Mouse (Mus musculus): ENCODE results near the gene Nsdhl.

Gene Nsdhl

DNA sequence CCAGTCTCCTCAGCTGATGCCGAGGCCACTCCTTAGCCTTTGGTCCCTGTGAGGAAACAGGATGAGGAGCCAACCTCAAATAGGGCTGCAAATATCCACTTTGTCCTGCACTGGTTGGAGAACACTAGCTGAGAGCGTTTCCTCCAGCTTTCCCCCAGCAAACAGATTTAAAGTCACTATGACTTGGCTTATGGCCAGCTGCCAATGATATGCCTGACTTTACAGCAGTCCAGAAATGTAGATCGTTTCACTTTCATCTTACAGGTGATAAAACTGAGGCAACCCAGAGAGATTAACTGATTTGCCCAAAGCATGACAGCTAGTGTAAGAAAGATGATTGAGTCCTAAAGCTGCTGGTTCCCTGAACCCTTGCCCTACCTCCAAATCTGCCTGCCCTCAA lies 77.2 kb downstream of the Nsdhl start:
- no peak for DNase-seq (ENCODE audit: low read depth, low spot score)

DNA sequence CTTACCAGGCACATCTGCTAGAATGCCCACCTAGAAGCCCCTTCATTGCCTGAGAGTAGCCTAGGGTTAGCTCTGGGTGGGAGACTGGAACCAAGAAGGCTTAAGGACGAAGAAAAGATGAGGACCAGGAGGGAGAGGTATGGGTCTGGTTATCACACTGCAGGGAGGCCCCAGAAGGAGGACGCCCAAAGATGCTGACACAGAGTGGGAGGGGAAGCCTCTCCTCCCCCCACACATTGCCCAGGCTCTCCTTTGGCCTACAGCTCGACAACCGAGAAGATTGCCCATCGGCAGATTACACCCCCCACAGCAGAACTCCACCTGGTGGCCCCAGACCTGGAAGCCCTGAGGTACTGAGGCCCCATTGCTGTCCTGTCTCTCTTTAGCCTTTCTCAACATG lies 84.8 kb downstream of the Nsdhl start:
- DNase-seq (ENCODE audit: low read depth, low spot score), result no peak

DNA sequence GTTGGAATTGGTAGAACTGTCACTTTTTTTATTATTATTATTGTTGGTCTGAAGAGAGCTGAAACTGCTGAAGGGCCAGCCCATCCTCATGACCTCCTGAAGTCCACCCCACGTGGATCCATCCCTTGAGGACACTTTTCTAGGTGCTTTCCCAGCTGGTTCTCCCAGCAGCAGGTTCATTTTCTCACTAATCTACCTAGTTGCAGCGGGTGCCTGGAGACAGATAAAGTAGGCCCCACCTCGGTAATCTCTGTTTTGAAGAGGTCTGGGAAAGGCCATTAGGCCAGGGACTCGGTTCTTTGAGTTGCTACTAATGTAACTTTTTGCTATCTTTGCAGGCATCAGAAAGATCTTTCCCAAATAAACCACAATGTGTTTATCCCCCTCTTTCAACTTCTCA lies 87.3 kb downstream of the Nsdhl start:
- no peak for DNase-seq (ENCODE audit: low read depth, low spot score)

DNA sequence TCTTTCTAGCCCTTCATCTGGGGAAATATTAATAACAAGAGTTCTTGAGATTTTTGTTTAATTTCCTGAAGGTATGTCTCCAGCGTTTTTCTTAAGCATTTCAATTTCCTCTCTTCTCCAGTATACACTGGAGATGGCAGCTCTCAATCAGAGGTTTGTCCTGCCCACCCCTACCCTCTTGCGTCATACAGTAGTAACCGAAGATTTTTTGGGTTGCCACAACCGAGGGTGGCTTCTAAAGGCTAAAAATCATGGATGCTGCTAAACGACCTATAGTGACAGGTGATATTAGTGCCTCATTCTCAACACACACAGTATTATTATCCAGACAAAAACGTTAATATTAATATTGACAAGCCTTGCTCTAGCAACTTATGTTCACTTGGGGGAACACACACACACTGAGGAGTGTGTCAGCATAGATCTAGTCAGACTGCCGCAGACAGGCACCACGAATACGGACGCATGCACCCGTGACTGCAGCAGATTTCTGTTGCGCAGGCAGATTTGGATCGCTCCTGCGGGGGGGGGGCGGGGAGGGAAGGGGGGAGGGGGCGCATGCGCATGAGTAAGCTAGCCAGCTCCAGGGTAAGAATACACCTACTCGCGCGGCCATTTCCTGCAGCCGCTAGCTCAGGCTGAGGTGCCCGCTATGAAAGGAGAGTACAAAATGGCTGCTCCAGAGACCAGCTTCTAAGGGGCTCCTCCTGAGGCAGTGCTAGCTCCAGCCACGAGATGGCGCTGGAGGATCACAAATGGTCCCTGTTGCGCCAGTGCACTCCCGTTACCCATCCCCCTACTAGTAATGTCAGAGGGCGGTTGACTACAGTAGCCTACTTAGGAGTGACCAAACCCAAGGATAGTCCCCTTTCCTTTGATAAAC lies 89.5 kb downstream of the Nsdhl start:
- peak; percentile 98 for DNase-seq (ENCODE audit: low read depth, low spot score)
